ENCODE assay signal across 23 mouse cellular contexts in genomic region chr16:8201306-8201705, GRCm38 (mm10).
DNase-seq lines count a peak whose midpoint lies in the region; ATAC-seq and TF ChIP-seq lines count a peak whose summit lies in the region.
"Had no signal": no experiment of that assay in that cellular context is flagged by ENCODE, and none has a peak within 500 bp of the region (broad histone marks: within the 10 kb centered on the region; RNA-seq: fewer than 3 reads in every experiment).

No protein-coding gene starts in this region.

- no peak overlapping the region for H3K4me2 ChIP-seq in heart, embryonic 12.5 days
- H3K4me2 ChIP-seq in intestine, postnatal 0 days (replicated peaks; ENCODE audit: low read depth): no peak overlapping the region
- H3K4me2 ChIP-seq: embryonic facial prominence, embryonic 12.5 days had no signal

- no peak overlapping the region for H3K27ac ChIP-seq in heart, embryonic 12.5 days (ENCODE audit: poor library complexity, severe bottlenecking)
- no peak overlapping the region for H3K27ac ChIP-seq in intestine, postnatal 0 days (ENCODE audit: low read depth, low read length)
- H3K27ac ChIP-seq: embryonic facial prominence, embryonic 10.5 days; embryonic facial prominence, embryonic 12.5 days had no signal

- H3K9ac ChIP-seq in heart, embryonic 12.5 days: no peak overlapping the region
- no peak overlapping the region for H3K9ac ChIP-seq in intestine, postnatal 0 days (ENCODE audit: low read depth, low read length)
- H3K9ac ChIP-seq: embryonic facial prominence, embryonic 12.5 days had no signal

- H3K4me1 ChIP-seq in heart, embryonic 12.5 days (replicated peaks): no peaks in the 10 kb centered on the region
- no peaks in the 10 kb centered on the region for H3K4me1 ChIP-seq in intestine, postnatal 0 days (replicated peaks; ENCODE audit: control insufficient read depth, insufficient read depth, low read length)
- H3K4me1 ChIP-seq: embryonic facial prominence, embryonic 10.5 days; embryonic facial prominence, embryonic 12.5 days had no signal

- peak; percentile 14 for DNase-seq in heart, adult 11 months
- DNase-seq in 3134 (ENCODE audit: extremely low read depth, insufficient read length, low spot score): peak; percentile 10
- DNase-seq in Muller cell, postnatal 12 days (ENCODE audit: inconsistent ontology term): peak; percentile 77
- no peak for DNase-seq in ovary, postnatal 10 days (ENCODE audit: low spot score)
- DNase-seq: adrenal gland, adult 8-10 months; adrenal gland, postnatal 14 days; adrenal gland, postnatal 36 days; B cell, adult 2 months; cerebellum, adult 11-12 months; cerebellum, adult 2 months; cerebellum, adult 9-10 months; cerebellum, postnatal 10 days; cerebellum, postnatal 25 days had no signal

- no peak for TF ChIP-seq CTCF in intestine, postnatal 0 days (IDR thresholded peaks at IDR 0.05; ENCODE audit: low read depth)

- H3K36me3 ChIP-seq in heart, embryonic 12.5 days: no peaks in the 10 kb centered on the region
- no peaks in the 10 kb centered on the region for H3K36me3 ChIP-seq in intestine, postnatal 0 days (ENCODE audit: control insufficient read depth, insufficient read depth)
- H3K36me3 ChIP-seq: embryonic facial prominence, embryonic 10.5 days; embryonic facial prominence, embryonic 12.5 days; G1E had no signal

- no peaks in the 10 kb centered on the region; the same call in 1 of the 2 replicates for H3K9me3 ChIP-seq in heart, embryonic 12.5 days (replicated peaks)
- H3K9me3 ChIP-seq in intestine, postnatal 0 days (ENCODE audit: control insufficient read depth): no peaks in the 10 kb centered on the region
- H3K9me3 ChIP-seq: embryonic facial prominence, embryonic 10.5 days; embryonic facial prominence, embryonic 12.5 days had no signal

- no peak for ATAC-seq in heart, embryonic 12.5 days (ENCODE audit: insufficient number of reproducible peaks, low FRiP score)
- ATAC-seq in intestine, postnatal 0 days: no peak
- ATAC-seq: activated CD4-positive, CD25-positive, alpha-beta regulatory T cell, adult 4 months; CD4-positive, CD25-positive, alpha-beta regulatory T cell, adult 4 months; forebrain, embryonic 14.5 days; forebrain, embryonic 16.5 days; Patski had no signal

- WGBS in heart, embryonic 12.5 days: 63% methylated on average over 3 of the region's 3 CpGs
- 53% methylated on average over 3 of the region's 3 CpGs for WGBS in intestine, postnatal 0 days

- no peaks in the 10 kb centered on the region for H3K27me3 ChIP-seq in heart, embryonic 12.5 days (replicated peaks)
- H3K27me3 ChIP-seq in intestine, postnatal 0 days (replicated peaks; ENCODE audit: control insufficient read depth, insufficient read depth, low read length): no peaks in the 10 kb centered on the region
- H3K27me3 ChIP-seq: embryonic facial prominence, embryonic 12.5 days had no signal

- H3K4me3 ChIP-seq in heart, embryonic 12.5 days: no peak overlapping the region
- H3K4me3 ChIP-seq in intestine, postnatal 0 days (ENCODE audit: low read depth, low read length): no peak overlapping the region
- H3K4me3 ChIP-seq: embryonic facial prominence, embryonic 10.5 days; embryonic facial prominence, embryonic 12.5 days had no signal
